Mouse (Mus musculus): ENCODE measurements around the gene Cel.

DNA sequence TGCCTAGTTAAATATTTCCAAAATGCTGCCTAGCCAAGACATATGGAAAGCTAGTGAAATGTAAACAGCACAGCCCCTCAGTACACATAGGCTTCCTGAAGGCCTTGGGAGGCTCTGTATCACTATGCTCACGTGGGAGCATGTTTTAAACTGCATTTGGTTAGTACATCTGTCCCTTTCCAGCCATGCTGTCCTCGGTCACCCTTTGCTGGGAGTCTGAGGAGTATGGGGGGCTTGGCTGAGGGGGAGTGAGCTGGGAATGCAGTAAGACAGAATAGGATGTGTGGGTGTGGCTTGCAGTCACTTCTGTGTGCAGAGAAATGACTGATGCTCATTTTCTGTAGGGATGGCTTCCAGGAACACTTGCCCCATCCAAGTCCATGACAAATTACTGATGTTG is 22.5 kb upstream of the Cel start:
- TF ChIP-seq POLR2A (IDR thresholded peaks at IDR 0.05; ENCODE audit: control insufficient read depth, extremely low read depth, insufficient read depth, low read length, poor library complexity) (no peak), CTCF (IDR thresholded peaks at IDR 0.05; ENCODE audit: borderline replicate concordance, control insufficient read depth, extremely low read depth, insufficient read depth, low read length, poor library complexity) (no peak)
